Mouse (Mus musculus) left cerebral cortex, postnatal 25 days (tissue): Measurements from ENCODE around the gene Ankrd11. TPM values are rescaled to one million over a fixed set of nuclear protein-coding genes. Genes with fewer than 3 reads are reported as not detected.
A peak's percentile ranks its signal among the peaks of the same experiment; 100 is the strongest.

Source experiments
- DNase-seq, 2 experiments: peaks; one replicate each; pipeline ENCODE4 v3.0.0; 2022; ENCODE audit warnings: low spot score in 2 of 2, mixed read lengths in 1 of 2
- intact Hi-C: fragments of 180-260 bp; cut with DNase I; formaldehyde crosslinking; loops from one replicate; pipeline ENCODE4 v1.15.1; 2025
- total RNA-seq, 2 experiments: library from RNA; stranded (reverse); gene quantifications; 2 replicates each; pipeline ENCODE4 v1.2.3; 2021

Ankrd11 gene
- total RNA-seq, 2 experiments from 2014 or later: 147 to 152 TPM

DNA sequence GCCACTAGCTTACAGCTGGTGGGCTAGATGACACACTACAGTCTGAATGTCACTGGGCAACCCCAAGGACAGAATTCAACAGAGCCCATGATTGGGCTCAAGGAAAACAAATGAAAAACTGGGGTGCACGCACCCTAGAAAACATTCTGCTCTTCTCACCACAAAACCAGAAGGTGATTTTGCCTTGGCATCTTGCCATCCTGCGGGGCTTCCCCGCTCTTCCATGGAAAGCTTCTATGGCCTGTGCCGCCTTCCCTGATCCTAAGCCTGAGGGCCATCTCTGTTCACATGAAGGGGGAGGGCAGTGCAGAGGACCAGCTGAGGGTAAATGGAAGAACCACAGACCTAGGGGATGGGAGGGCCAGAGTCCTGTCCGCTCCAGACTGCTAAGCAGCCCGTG is 174.1 kb downstream of the Ankrd11 start:
- intact Hi-C loops: no loop called here
- DNase-seq: no peak

DNA sequence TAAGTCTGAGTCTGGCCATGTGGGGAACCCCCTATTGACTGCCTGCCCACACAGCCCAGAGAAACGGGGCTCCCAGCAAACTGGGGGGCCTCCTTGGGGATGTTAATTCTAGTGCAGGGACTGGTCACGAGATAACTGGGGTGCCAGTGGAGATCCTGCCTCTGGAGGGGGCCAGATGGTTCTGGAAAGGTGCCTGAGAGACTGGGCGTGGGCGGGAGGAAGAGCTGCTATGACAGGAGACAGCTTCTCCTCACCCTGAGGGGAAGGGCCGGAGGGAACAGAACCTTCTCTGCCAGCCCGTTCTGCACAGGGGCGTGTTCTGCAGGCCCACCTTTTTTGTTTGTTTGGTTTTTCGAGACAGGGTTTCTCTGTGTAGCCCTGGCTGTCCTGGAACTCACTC is 175.8 kb downstream of the Ankrd11 start:
- intact Hi-C loops: no loop called here
- no peak for DNase-seq

GRCm38 (mm10) chr8:122865441-122865840 is 176.6 kb downstream of the Ankrd11 start:
- no peak for DNase-seq

GRCm38 (mm10) chr8:122864719-122865129 is 177.4 kb downstream of the Ankrd11 start:
- no peak for DNase-seq
- intact Hi-C loops: no loop called here

More at GRCm38 (mm10) chr8:122865441-122865840, 176.6 kb downstream of the Ankrd11 start:
- intact Hi-C loops: no loop called here

DNA sequence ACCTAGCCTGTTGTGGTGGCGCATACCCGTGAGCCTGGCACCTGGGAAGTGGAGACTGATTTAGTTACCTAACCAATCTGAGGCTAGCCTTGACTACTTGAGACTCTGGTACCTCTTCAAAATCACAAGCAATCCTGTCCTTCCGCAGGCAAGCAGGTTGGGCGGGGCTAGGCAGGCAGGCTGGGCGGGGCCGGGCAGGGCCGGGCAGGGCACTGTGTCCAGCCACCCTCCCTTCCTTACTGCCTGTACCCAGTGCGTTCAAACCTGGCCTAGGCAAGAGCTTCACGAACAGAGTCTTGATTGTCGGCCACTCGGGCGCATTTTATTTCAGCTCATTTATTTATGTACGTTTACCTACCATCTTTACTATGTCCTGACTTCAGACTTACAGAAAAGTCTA is 182.2 kb downstream of the Ankrd11 start:
- intact Hi-C loops: no loop called here
- no peak for DNase-seq

- no peak for DNase-seq
- intact Hi-C loops: no loop called here
These were observed 185.8 kb downstream of the Ankrd11 start for GRCm38 (mm10) chr8:122856288-122856687.

GRCm38 (mm10) chr8:122855123-122855522 is 187.0 kb downstream of the Ankrd11 start:
- intact Hi-C loops: no loop called here

DNA sequence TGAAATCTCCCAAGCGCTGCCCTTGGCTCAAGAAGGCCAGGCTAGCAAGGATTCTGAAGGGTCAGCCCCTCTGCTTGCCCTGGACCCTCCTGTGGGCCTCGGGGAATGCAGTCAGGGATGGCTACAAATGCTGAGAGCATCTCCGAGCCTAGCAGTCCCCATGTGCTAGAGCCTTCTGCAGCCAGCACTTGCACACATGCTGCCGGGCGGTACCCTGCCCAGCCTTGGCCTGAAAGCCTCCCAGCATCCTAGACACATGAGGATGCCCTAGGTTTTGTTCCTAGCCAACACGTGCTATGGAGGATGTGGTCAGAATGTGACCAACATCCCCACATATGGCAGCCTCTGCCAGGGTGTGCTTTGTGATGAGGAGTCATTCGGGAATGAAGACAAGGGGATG is 187.7 kb downstream of the Ankrd11 start:
- no peak for DNase-seq
- intact Hi-C loops: no loop called here

More at GRCm38 (mm10) chr8:122855123-122855522, 187.0 kb downstream of the Ankrd11 start:
- no peak for DNase-seq

DNA sequence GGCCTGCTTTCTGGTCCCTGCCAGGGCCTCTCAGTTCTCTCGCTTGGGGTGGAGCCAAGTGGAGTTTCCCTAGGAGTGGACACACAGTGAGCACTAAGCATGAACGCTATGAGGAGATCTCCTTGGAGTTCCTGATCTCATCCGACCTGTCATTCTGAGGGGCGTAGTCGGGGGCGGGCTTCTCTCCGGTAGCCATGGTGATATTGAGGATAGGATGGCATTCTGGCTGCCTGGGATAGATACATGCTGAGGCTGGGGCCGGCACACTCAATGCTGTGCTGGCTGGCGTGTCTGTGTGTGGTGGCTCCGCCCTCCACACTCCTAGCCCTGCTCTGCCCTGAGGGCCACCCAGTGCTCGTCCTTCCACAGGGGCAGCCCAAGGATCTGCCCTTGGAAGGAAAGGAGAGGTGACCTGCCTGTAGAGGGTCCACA is 188.7 kb downstream of the Ankrd11 start:
- no peak for DNase-seq

DNA sequence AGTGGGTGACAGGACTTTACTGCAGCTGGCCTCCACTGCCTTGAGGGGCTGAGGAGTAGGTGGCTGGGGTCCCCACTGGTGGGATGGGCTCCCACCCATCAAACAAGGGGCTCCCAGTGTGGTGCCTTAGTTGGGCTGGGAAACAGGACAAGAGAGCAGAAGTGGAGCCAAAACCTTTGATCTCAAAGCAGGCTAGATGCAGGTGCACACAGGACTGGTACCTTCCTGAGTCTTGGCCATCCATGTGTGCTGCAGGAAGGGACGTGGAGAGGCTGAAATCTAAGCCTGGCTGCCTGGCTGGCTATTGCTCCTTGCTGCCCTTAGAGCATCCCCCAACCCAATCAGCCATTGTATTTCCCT is 189.6 kb downstream of the Ankrd11 start:
- intact Hi-C loops: no loop called here
- no peak for DNase-seq

More for the DNA sequence above, 188.7 kb downstream of the Ankrd11 start:
- intact Hi-C loops: no loop called here

- no peak for DNase-seq
These were observed 190.2 kb downstream of the Ankrd11 start for GRCm38 (mm10) chr8:122851692-122852545.

GRCm38 (mm10) chr8:122850641-122851240 is 191.3 kb downstream of the Ankrd11 start:
- DNase-seq: no peak
- intact Hi-C loops: no loop called here

More at GRCm38 (mm10) chr8:122851692-122852545, 190.2 kb downstream of the Ankrd11 start:
- intact Hi-C loops: no loop called here

- no peak for DNase-seq
- intact Hi-C loops: no loop called here
These were observed 192.7 kb downstream of the Ankrd11 start for GRCm38 (mm10) chr8:122849152-122849910.

GRCm38 (mm10) chr8:122847829-122848561 is 194.1 kb downstream of the Ankrd11 start, which contains the start of gene Cdh15:
TSS of gene Cdh15 (plus strand) at chr8:122847966.
- DNase-seq: peak in 1 of 2 experiments; percentile 33
- intact Hi-C loops: no loop called here

GRCm38 (mm10) chr8:122845662-122846061 is 196.4 kb downstream of the Ankrd11 start:
- no peak for DNase-seq
- intact Hi-C loops: no loop called here

DNA sequence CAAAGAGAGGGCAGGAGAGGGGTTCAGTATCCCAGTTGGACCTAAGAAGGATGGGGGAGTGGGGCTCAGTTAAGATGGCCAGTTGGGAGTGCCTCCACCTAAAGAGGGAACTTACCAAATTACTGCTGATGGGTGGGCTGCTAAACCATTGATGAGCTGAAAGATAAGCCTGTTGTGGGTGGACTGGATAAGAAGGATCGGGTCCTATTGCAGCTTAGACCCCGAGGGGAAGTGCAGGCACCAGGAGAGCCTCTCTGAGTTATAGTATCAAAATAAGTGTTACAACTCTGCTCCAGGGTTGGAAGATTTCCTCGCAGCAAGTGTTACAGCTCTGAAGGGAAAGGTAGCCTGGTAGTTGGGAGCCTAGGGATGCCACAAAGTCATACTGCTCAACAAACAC is 197.9 kb downstream of the Ankrd11 start:
- intact Hi-C loops: no loop called here
- DNase-seq: no peak

DNA sequence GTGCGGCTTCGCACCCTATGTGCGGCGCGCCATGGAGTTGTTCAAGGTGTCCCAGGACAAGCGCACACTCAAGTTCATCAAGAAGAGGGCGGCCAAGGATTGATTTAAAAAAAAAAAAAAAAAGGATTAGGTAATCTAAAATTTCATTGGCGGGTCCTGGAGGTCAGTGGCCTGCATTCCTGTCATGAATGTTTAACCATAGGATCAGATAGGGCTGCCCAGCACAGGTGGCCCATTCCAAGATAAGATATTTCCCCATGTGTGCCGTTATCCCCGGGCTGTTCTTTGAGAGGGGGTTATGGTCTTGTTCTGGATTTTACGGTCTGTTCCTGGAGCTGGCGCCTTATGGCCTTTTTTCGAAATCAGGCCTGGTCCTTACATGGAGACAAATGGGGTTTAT is 205.4 kb downstream of the Ankrd11 start:
- intact Hi-C loops: loop anchor here (5.0 kb wide), 1 partner anchor 366 kb away; no protein-coding TSS in a partner anchor
- DNase-seq: no peak

DNA sequence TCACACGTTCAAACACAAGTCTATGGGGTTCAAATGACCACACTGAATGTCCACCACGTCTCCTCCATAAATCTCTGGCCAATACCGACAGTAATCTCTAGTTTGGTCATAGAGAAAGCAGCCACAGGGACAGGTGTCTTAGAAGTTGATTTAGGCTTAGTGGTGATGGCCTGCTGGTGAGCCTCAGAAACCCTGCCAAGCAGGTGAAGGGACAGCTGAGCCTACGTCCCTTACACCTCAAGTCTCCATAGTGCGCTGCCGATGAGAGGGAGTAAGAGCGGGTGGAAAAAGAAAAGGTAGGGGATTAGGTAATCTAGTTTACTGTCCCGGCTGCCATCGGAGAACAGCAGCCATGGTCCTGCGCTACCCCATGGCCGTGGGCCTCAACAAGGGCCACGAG is 205.9 kb downstream of the Ankrd11 start:
- intact Hi-C loops: loop anchor here (5.0 kb wide), 1 partner anchor 366 kb away; no protein-coding TSS in a partner anchor
- no peak for DNase-seq

DNA sequence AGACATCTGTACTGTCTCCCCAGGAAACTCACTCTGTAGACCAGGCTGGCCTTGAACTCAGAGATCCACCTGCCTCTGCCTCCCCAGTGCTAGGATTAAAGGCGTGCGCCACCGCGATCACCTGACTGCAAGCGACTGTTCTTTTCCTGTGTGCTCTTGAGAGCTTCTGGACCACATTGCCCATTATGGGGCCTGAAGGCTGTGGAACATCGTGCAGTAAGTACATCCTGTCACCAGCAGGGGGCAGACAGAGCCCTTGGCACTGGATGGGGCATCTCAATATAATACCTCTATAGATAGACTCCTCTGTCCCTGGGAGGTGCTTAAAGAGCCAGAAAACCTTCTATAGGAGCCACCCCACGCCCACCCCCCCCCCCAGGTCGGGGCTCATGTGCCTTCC is 207.1 kb downstream of the Ankrd11 start:
- peak; percentile 75 to 85 for DNase-seq
- intact Hi-C loops: loop anchor here (5.0 kb wide), 3 partner anchors 338 to 367 kb away; no protein-coding TSS in a partner anchor
